Mouse (Mus musculus) liver, embryonic 14.5 days (tissue): Measurements from ENCODE around the gene Vps35. TPM values are rescaled to one million over a fixed set of nuclear protein-coding genes. Genes with fewer than 3 reads are reported as not detected.
A peak's percentile ranks its signal among the peaks of the same experiment; 100 is the strongest.

Experiments used
- ATAC-seq: fragments of 200-750 bp; cut with Nextera tagmentation; 2 replicates; pipeline ENCODE4 v1.8.0; 2017; ENCODE audit warnings: moderate number of reproducible peaks, mild to moderate bottlenecking, moderate library complexity; ENCODE audit not compliant: insufficient read depth
- DNase-seq, 3 experiments: peaks; one replicate each; pipeline ENCODE4 v3.0.0-alpha.2; 2012 to 2013; ENCODE audit warnings: low read depth in 3 of 3, low spot score in 3 of 3
- H3K27ac ChIP-seq: fragments of 300-500 bp; sonication (generic); 2 replicates; pipeline ENCODE4 v1.5.1; 2014; ENCODE audit warnings: moderate library complexity, mild to moderate bottlenecking, control low read depth, inconsistent platforms
- H3K27me3 ChIP-seq: fragments of 300-500 bp; sonication (generic); 2 replicates; pipeline ENCODE4 v1.6.1; 2014; ENCODE audit warnings: mild to moderate bottlenecking, low read length, moderate library complexity; ENCODE audit not compliant: control insufficient read depth, insufficient read depth
- H3K36me3 ChIP-seq: fragments of 300-500 bp; sonication (generic); replicated peaks from 2 replicates; pipeline ENCODE4 v1.6.1; 2014; ENCODE audit warnings: low read depth; ENCODE audit not compliant: control insufficient read depth, insufficient read depth
- H3K4me1 ChIP-seq, 2 experiments: fragments of 200-500 bp in 1 of 2; fragments of 300-500 bp in 1 of 2; sonication (generic) in 1 of 2; replicated peaks; 2 replicates each; pipeline ENCODE4 v1.6.1; 2012 to 2014; ENCODE audit warnings: antibody characterized with exemption in 1 of 2, inconsistent platforms in 1 of 2, low read length in 1 of 2; ENCODE audit not compliant: control insufficient read depth in 2 of 2, insufficient read depth in 2 of 2
- H3K4me2 ChIP-seq: fragments of 300-500 bp; sonication (generic); 2 replicates; pipeline ENCODE4 v1.6.1; 2014; ENCODE audit warnings: low read depth, mild to moderate bottlenecking, control low read depth, moderate library complexity
- H3K4me3 ChIP-seq, 2 experiments: fragments of 200-500 bp in 1 of 2; fragments of 300-500 bp in 1 of 2; sonication (generic) in 1 of 2; 2 replicates each; pipeline ENCODE4 v1.5.1; 2012 to 2014; ENCODE audit warnings: low read depth in 2 of 2, low read length in 2 of 2, mild to moderate bottlenecking in 2 of 2, control low read depth in 1 of 2, inconsistent platforms in 1 of 2, moderate library complexity in 1 of 2; ENCODE audit not compliant: insufficient read depth in 1 of 2
- H3K9ac ChIP-seq: fragments of 300-500 bp; sonication (generic); replicated peaks from 2 replicates; pipeline ENCODE4 v1.6.1; 2014; ENCODE audit warnings: mild to moderate bottlenecking, control low read depth, moderate library complexity
- H3K9me3 ChIP-seq: fragments of 300-500 bp; sonication (generic); 2 replicates; pipeline ENCODE4 v1.6.1; 2016; ENCODE audit warnings: low read length, mixed read lengths; ENCODE audit not compliant: control insufficient read depth
- CTCF ChIP-seq: IDR thresholded peaks from 2 replicates; pipeline ENCODE4 v1.5.1; 2016; ENCODE audit warnings: antibody characterized with exemption, low read depth, control low read depth
- EP300 ChIP-seq: IDR thresholded peaks from 2 replicates; pipeline ENCODE4 v1.6.1; 2016; ENCODE audit warnings: antibody characterized with exemption, low read depth
- WGBS: fragments of 180-500 bp; shearing (Covaris S2); extraction: QIAGEN DNeasy Blood & Tissue Kit; methylation state at CpG from one replicate; pipeline ENCODE4 v1.1.7; 2014; ENCODE audit not compliant: insufficient replicate concordance; 5-methylcytosine and 5-hydroxymethylcytosine counted together
- polyA plus RNA-seq, 2 experiments: library from polyadenylated mRNA; depleted of rRNA in 1 of 2; stranded (reverse) in 1 of 2; unstranded in 1 of 2; fragments of >200 nt; fragmentation: Nextera tagmentation in 1 of 2; extraction: Ambion mirVana in 1 of 2; gene quantifications; 2 replicates each; pipeline versions ENCODE4 v1.2.1 to v1.2.3; 2012 to 2014

Vps35 gene
- polyA plus RNA-seq, 2 experiments, result 35.6 to 89.9 TPM

DNA sequence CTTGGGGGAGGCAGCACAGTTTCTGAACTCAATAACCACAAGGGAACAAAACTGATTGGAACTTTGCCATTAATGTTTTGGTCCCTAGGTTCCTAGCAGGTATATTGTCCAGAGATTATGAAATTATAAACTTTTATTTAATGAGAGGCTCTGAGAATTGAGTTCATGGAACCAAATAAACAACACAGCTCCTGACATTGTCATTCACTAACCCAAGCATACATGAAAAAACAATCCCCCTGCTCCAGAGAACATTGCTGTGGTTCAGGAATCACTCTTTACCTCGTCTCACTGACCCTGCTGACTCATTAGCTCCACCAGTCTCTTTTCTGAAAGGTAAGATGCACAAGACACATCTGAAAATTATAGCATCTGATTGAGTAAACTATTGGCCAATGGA lies 73.9 kb downstream of the Vps35 start, which contains the start of gene Olfr371:
Gene Olfr371, plus strand, starts transcription at position 301 of the 400 bp plus-strand sequence.
- Histone ChIP-seq H3K27me3 (no peaks in the 10 kb centered on the region), H3K36me3 (no peaks in the 10 kb centered on the region), H3K9me3 (no peaks in the 10 kb centered on the region), H3K9ac (no peak within 1 kb of the TSS), H3K4me3 (no peak within 1 kb of the TSS), H3K4me2 (no peak within 1 kb of the TSS), H3K27ac (no peak within 1 kb of the TSS), H3K4me1 (no peaks in the 10 kb centered on the region; a peak in 1 of 4 replicates)
- DNase-seq, result no peak
- ATAC-seq, result no peak
- 20% methylated on average over 1 of the region's 1 CpGs for WGBS
- no peak for TF ChIP-seq EP300
- TF ChIP-seq CTCF, result no peak

DNA sequence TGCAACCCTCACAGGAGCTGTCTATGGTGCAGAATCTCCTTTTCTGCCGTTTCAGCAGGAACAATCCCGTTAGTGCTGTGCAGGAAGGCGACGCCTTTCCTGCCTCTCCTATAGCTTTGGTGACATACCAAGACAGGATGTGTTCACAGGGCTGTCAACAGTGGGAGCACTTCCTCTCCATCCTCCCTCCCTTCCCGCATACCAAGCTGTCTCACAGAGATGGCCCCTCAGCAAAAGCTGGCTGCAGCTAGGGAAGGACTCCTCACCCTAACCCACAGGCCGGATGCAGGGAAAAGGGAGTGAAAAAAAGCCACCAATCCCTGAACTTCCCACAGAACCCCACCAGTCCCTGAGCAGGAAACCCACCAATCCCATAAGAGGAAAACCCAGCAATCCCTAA lies 78.6 kb downstream of the Vps35 start:
- no peaks in the 10 kb centered on the region for H3K27me3 ChIP-seq
- no peak overlapping the region for H3K27ac ChIP-seq
- H3K4me3 ChIP-seq, result no peak overlapping the region
- ATAC-seq, result peak; percentile 69
- DNase-seq, result no peak
- H3K4me1 ChIP-seq, result no peaks in the 10 kb centered on the region; a peak in 2 of 4 replicates
- TF ChIP-seq CTCF, result no peak
- no peak for TF ChIP-seq EP300
- no peak overlapping the region for H3K9ac ChIP-seq
- no peaks in the 10 kb centered on the region for H3K36me3 ChIP-seq
- H3K9me3 ChIP-seq, result no peaks in the 10 kb centered on the region
- no peak overlapping the region for H3K4me2 ChIP-seq
- WGBS, result 10% methylated on average over 6 of the region's 6 CpGs

DNA sequence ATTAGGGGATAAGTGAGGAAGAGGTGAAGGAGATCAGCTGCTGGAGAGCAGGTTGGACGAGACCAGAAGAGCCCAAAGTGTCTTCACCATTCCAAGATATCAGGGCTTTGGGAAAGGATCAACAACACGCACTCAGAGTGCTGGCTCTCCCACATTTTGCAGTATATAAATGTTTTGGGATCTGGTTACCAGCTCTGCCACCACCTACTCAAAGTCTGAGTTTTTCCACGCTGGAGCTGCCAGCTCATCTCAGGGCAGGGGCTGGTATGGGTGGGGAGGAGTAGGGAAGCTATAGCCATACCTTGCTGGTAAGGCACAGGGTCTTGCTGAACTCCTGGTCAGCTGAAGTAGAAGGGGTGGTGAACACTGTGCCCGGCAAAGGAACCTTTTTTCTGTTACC lies 79.4 kb downstream of the Vps35 start:
- no peaks in the 10 kb centered on the region; a peak in 2 of 4 replicates for H3K4me1 ChIP-seq
- no peak overlapping the region for H3K4me3 ChIP-seq
- no peak overlapping the region for H3K4me2 ChIP-seq
- no peaks in the 10 kb centered on the region for H3K9me3 ChIP-seq
- H3K27ac ChIP-seq, result no peak overlapping the region
- WGBS, result 50% methylated on average over 4 of the region's 4 CpGs
- H3K36me3 ChIP-seq, result no peaks in the 10 kb centered on the region
- ATAC-seq (no peak), DNase-seq (no peak)
- H3K27me3 ChIP-seq, result no peaks in the 10 kb centered on the region
- TF ChIP-seq CTCF (no peak), EP300 (no peak)
- H3K9ac ChIP-seq, result no peak overlapping the region

Other genes with a start within 250 kb of the Vps35 start
- 8.9 and 13.5 TPM in 2 replicates for gene Fbxw9, start 239.7 kb downstream of the Vps35 start, polyA plus RNA-seq (2012; rRNA removed)
- 5.7 and 6.0 TPM in 2 replicates for gene Fbxw9, start 239.7 kb downstream of the Vps35 start, polyA plus RNA-seq (2014; fragmentation: Nextera tagmentation; extraction: Ambion mirVana)
- 0.29 TPM in 1 of 2 replicates, not detected in the other for gene Gm5741, start 231.8 kb downstream of the Vps35 start, polyA plus RNA-seq (2012; rRNA removed)
- gene Gm5741, start 231.8 kb downstream of the Vps35 start, polyA plus RNA-seq (2014; fragmentation: Nextera tagmentation; extraction: Ambion mirVana), result not detected in 2 replicates
- gene Dhps, start 228.0 kb downstream of the Vps35 start, polyA plus RNA-seq (2012; rRNA removed), result 19.6 and 21.5 TPM in 2 replicates
- gene Dhps, start 228.0 kb downstream of the Vps35 start, polyA plus RNA-seq (2014; fragmentation: Nextera tagmentation; extraction: Ambion mirVana), result 30.9 and 36.4 TPM in 2 replicates
- gene Wdr83os, start 219.1 kb downstream of the Vps35 start, polyA plus RNA-seq (2012; rRNA removed), result 40.6 and 51.8 TPM in 2 replicates
- gene Wdr83os, start 219.1 kb downstream of the Vps35 start, polyA plus RNA-seq (2014; fragmentation: Nextera tagmentation; extraction: Ambion mirVana), result 61.8 and 71.5 TPM in 2 replicates
- 21.2 and 26.0 TPM in 2 replicates for gene Wdr83, start 218.5 kb downstream of the Vps35 start, polyA plus RNA-seq (2012; rRNA removed)
- gene Wdr83, start 218.5 kb downstream of the Vps35 start, polyA plus RNA-seq (2014; fragmentation: Nextera tagmentation; extraction: Ambion mirVana), result 20.1 and 24.4 TPM in 2 replicates
- gene Man2b1, start 216.5 kb downstream of the Vps35 start, polyA plus RNA-seq (2012; rRNA removed), result 15.2 and 19.5 TPM in 2 replicates
- 17.2 and 20.6 TPM in 2 replicates for gene Man2b1, start 216.5 kb downstream of the Vps35 start, polyA plus RNA-seq (2014; fragmentation: Nextera tagmentation; extraction: Ambion mirVana)
- 0.64 and 0.87 TPM in 2 replicates for gene Zfp791, start 176.7 kb downstream of the Vps35 start, polyA plus RNA-seq (2012; rRNA removed)
- 0.44 and 0.63 TPM in 2 replicates for gene Zfp791, start 176.7 kb downstream of the Vps35 start, polyA plus RNA-seq (2014; fragmentation: Nextera tagmentation; extraction: Ambion mirVana)
- not detected in 2 replicates for gene Cks1brt, start 147.9 kb downstream of the Vps35 start, polyA plus RNA-seq (2012; rRNA removed)
- not detected in 2 replicates for gene Cks1brt, start 147.9 kb downstream of the Vps35 start, polyA plus RNA-seq (2014; fragmentation: Nextera tagmentation; extraction: Ambion mirVana)
- gene Olfr371, start 73.8 kb downstream of the Vps35 start, polyA plus RNA-seq (2012; rRNA removed), result not detected in 2 replicates
- gene Olfr371, start 73.8 kb downstream of the Vps35 start, polyA plus RNA-seq (2014; fragmentation: Nextera tagmentation; extraction: Ambion mirVana), result not detected in 2 replicates
- 44.4 and 71.7 TPM in 2 replicates for gene Orc6, start 170 bp downstream of the Vps35 start, polyA plus RNA-seq (2012; rRNA removed)
- 108 and 109 TPM in 2 replicates for gene Orc6, start 170 bp downstream of the Vps35 start, polyA plus RNA-seq (2014; fragmentation: Nextera tagmentation; extraction: Ambion mirVana)
- gene Mylk3, start 86.5 kb upstream of the Vps35 start, polyA plus RNA-seq (2012; rRNA removed), result 33.0 and 42.1 TPM in 2 replicates
- gene Mylk3, start 86.5 kb upstream of the Vps35 start, polyA plus RNA-seq (2014; fragmentation: Nextera tagmentation; extraction: Ambion mirVana), result 48.7 and 53.1 TPM in 2 replicates
- gene 4921524J17Rik, start 133.0 kb upstream of the Vps35 start, polyA plus RNA-seq (2012; rRNA removed), result 5.4 and 7.0 TPM in 2 replicates
- 15.4 and 17.1 TPM in 2 replicates for gene 4921524J17Rik, start 133.0 kb upstream of the Vps35 start, polyA plus RNA-seq (2014; fragmentation: Nextera tagmentation; extraction: Ambion mirVana)
- gene Gpt2, start 192.8 kb upstream of the Vps35 start, polyA plus RNA-seq (2012; rRNA removed), result 8.1 and 8.7 TPM in 2 replicates
- gene Gpt2, start 192.8 kb upstream of the Vps35 start, polyA plus RNA-seq (2014; fragmentation: Nextera tagmentation; extraction: Ambion mirVana), result 13.1 and 15.5 TPM in 2 replicates